In the genomic region with DNA sequence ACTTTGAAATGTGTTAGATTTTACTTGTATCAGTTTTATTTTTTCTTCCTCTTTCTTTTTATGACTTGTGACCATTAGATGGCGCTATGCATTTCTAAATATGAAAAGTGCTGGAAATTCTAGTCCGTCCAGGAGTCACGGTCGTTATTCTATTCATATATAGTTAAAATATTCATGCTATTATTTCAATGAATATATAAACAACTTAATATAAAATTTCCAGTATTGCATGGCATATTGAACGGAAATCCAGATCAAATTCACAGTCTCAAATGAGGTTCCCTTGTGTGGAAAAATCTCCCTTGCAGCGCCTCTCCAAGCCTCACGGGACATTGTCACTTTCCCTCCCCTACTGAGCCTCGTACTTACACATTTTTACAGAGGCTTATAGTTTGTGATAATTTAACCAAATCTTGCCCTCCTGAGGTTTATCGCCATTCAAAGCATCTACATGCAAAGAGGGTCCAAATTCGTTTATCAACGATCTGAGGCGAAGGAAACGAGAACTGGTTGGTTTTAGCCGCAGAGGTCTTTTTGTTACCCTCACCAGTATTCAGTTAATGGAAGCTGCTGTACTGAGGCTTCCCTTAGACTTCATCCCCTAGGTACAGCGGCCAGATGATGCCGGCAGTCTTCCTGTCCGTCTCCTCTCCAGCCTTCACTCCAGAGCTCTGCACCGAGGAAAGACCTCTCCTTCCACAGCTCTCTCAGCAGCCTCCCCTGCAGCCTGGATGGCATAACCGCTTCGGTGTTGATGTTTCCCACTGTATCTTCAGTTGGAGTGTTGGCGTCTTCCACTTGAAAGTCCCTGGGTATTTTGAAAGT, we compare ENCODE assay signal across 7 mouse cellular contexts. TPM values are rescaled to one million over a fixed set of nuclear protein-coding genes. Genes with fewer than 3 reads are reported as not detected.
DNase-seq lines count a peak whose midpoint lies in the region; ATAC-seq lines count a peak whose summit lies in the region.

No protein-coding gene starts in this region.

- no peaks in the 10 kb centered on the region for H3K36me3 ChIP-seq in embryonic facial prominence, embryonic 13.5 days

- no peak overlapping the region for H3K27ac ChIP-seq in embryonic facial prominence, embryonic 13.5 days

- H3K9ac ChIP-seq in embryonic facial prominence, embryonic 13.5 days: peak overlapping the region; percentile 61

- H3K27me3 ChIP-seq in embryonic facial prominence, embryonic 13.5 days: no peaks in the 10 kb centered on the region; the same call in 1 of the 2 replicates

- H3K4me1 ChIP-seq in embryonic facial prominence, embryonic 13.5 days: peaks cover 7% of the 10 kb centered on the region; the same call in 1 of the 2 replicates

- H3K9me3 ChIP-seq in embryonic facial prominence, embryonic 13.5 days: no peaks in the 10 kb centered on the region

- peak; percentile 72 for ATAC-seq in CD4-positive, CD25-positive, alpha-beta regulatory T cell, adult 4 months
- ATAC-seq in embryonic facial prominence, embryonic 13.5 days (ENCODE audit: insufficient number of reproducible peaks, insufficient read depth, low FRiP score, low TSS enrichment, low read depth): no peak
- peak; percentile 56 for ATAC-seq in megakaryocyte progenitor cell, adult 5-6 weeks (replicated peaks; ENCODE audit: poor library complexity)

- 20% methylated on average over 21 of the region's 21 CpGs for WGBS in embryonic facial prominence, embryonic 13.5 days

- peak; percentile 37 for DNase-seq in A20 (ENCODE audit: low read depth, low spot score)
- DNase-seq in induced T-regulatory cell, adult 2 months (ENCODE audit: low read depth): peak; percentile 93
- DNase-seq in thymus, postnatal 36 days: peak; percentile 41 to 42
- DNase-seq in gastrocnemius, postnatal 10 days: no peak

- peak overlapping the region; percentile 37 for H3K4me3 ChIP-seq in embryonic facial prominence, embryonic 13.5 days

- peak overlapping the region; percentile 61 for H3K4me2 ChIP-seq in embryonic facial prominence, embryonic 13.5 days

RNA-seq across cellular contexts. Expression of a gene that starts 18.8 kb away (rescaled TPM):
- under 1 TPM; 0.22 to 0.27 TPM for polyA plus RNA-seq in CD4-positive, CD25-positive, alpha-beta regulatory T cell, adult 4 months (2017; shearing (Covaris generic))
- polyA plus RNA-seq in embryonic facial prominence, embryonic 13.5 days (2015; fragmentation: Nextera tagmentation; extraction: Ambion mirVana): 13.6 and 16.1 TPM in 2 replicates
- total RNA-seq in megakaryocyte progenitor cell, adult 5-6 weeks (2015): not detected in 2 replicates
- total RNA-seq in megakaryocyte progenitor cell, adult 5-6 weeks (2017): not detected in 2 replicates
- 1 to 10 TPM; 1.2 to 1.4 TPM for total RNA-seq in gastrocnemius, postnatal 10 days (2021)

RNA-seq across cellular contexts. Expression of a gene that starts 19.6 kb away (rescaled TPM):
- 10 to 100 TPM; 73.0 to 76.1 TPM for polyA plus RNA-seq in CD4-positive, CD25-positive, alpha-beta regulatory T cell, adult 4 months (2017; shearing (Covaris generic))
- polyA plus RNA-seq in embryonic facial prominence, embryonic 13.5 days (2015; fragmentation: Nextera tagmentation; extraction: Ambion mirVana): 13.0 and 13.3 TPM in 2 replicates
- 4.2 and 7.5 TPM in 2 replicates for total RNA-seq in megakaryocyte progenitor cell, adult 5-6 weeks (2015)
- total RNA-seq in megakaryocyte progenitor cell, adult 5-6 weeks (2017): 4.5 and 4.9 TPM in 2 replicates
- 10 to 100 TPM; 10.8 to 13.0 TPM for total RNA-seq in gastrocnemius, postnatal 10 days (2021)
